Mouse (Mus musculus): Measurements from ENCODE around the gene Rin2. TPM values are rescaled to one million over a fixed set of nuclear protein-coding genes. Genes with fewer than 3 reads are reported as not detected.

The Rin2 gene
- polyA plus RNA-seq, 1 experiment from 2014 or later: 21.4 TPM

- H3K9me3 ChIP-seq (replicated peaks; ENCODE audit: control insufficient read depth, low read length): no peaks in the 10 kb centered on the region
- H3K4me2 ChIP-seq (ENCODE audit: low read depth, low read length): no peak overlapping the region
- H3K4me3 ChIP-seq (ENCODE audit: low read length): no peak overlapping the region
- WGBS: 79% methylated on average over 5 of the region's 5 CpGs
- no peaks in the 10 kb centered on the region for H3K4me1 ChIP-seq (ENCODE audit: control insufficient read depth, insufficient read depth, low read length)
- H3K36me3 ChIP-seq (ENCODE audit: control insufficient read depth, insufficient read depth): no peaks in the 10 kb centered on the region
- no peak overlapping the region for H3K9ac ChIP-seq (ENCODE audit: low read length)
- no peak for ATAC-seq (replicated peaks; ENCODE audit: extremely low read depth, insufficient read depth, low FRiP score)
- no peaks in the 10 kb centered on the region for H3K27me3 ChIP-seq (ENCODE audit: control insufficient read depth, insufficient read depth, low read length)
- H3K27ac ChIP-seq (ENCODE audit: low read length): no peak overlapping the region
Observed at GRCm38 (mm10) chr2:145735079-145735478, 60.1 kb downstream of the Rin2 start.

GRCm38 (mm10) chr2:145736543-145736942 lies 61.5 kb downstream of the Rin2 start:
- no peaks in the 10 kb centered on the region for H3K27me3 ChIP-seq (ENCODE audit: control insufficient read depth, insufficient read depth, low read length)
- ATAC-seq (replicated peaks; ENCODE audit: extremely low read depth, insufficient read depth, low FRiP score): no peak
- H3K27ac ChIP-seq (ENCODE audit: low read length): no peak overlapping the region
- no peaks in the 10 kb centered on the region for H3K4me1 ChIP-seq (ENCODE audit: control insufficient read depth, insufficient read depth, low read length)
- H3K9me3 ChIP-seq (replicated peaks; ENCODE audit: control insufficient read depth, low read length): no peaks in the 10 kb centered on the region
- H3K36me3 ChIP-seq (ENCODE audit: control insufficient read depth, insufficient read depth): no peaks in the 10 kb centered on the region
- H3K4me2 ChIP-seq (ENCODE audit: low read depth, low read length): no peak overlapping the region
- no peak overlapping the region for H3K4me3 ChIP-seq (ENCODE audit: low read length)
- 78% methylated on average over 1 of the region's 1 CpGs for WGBS
- no peak overlapping the region for H3K9ac ChIP-seq (ENCODE audit: low read length)

DNA sequence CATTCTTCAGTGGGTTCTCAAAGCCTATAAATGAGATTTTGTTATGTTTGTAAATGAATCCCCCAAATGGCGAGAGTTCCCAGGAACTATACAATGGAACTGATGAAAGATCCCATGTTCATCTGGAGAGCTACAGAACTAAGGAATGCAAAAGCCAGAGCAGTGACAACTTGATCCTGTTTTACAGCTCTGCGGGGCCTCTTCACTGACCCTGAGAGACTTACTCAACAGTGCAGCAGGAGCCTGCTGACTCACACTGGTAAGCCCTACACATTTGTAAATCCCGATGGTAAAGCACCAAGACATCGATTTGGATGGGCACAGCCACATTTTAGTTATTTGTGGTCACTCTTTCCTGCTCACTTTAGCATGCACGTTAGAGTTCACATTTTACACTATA lies 62.2 kb downstream of the Rin2 start:
- Histone ChIP-seq H3K27me3 (ENCODE audit: control insufficient read depth, insufficient read depth, low read length) (no peaks in the 10 kb centered on the region), H3K36me3 (ENCODE audit: control insufficient read depth, insufficient read depth) (no peaks in the 10 kb centered on the region), H3K4me3 (ENCODE audit: low read length) (no peak overlapping the region), H3K9ac (ENCODE audit: low read length) (no peak overlapping the region), H3K27ac (ENCODE audit: low read length) (no peak overlapping the region), H3K4me2 (ENCODE audit: low read depth, low read length) (no peak overlapping the region), H3K4me1 (ENCODE audit: control insufficient read depth, insufficient read depth, low read length) (no peaks in the 10 kb centered on the region), H3K9me3 (replicated peaks; ENCODE audit: control insufficient read depth, low read length) (no peaks in the 10 kb centered on the region)
- ATAC-seq (replicated peaks; ENCODE audit: extremely low read depth, insufficient read depth, low FRiP score): no peak
- 38% methylated on average over 5 of the region's 5 CpGs for whole genome bisulfite sequencing

GRCm38 (mm10) chr2:145740729-145741128 lies 65.7 kb downstream of the Rin2 start:
- no peaks in the 10 kb centered on the region for H3K4me1 ChIP-seq (ENCODE audit: control insufficient read depth, insufficient read depth, low read length)
- no peak for ATAC-seq (replicated peaks; ENCODE audit: extremely low read depth, insufficient read depth, low FRiP score)
- no peaks in the 10 kb centered on the region for H3K9me3 ChIP-seq (replicated peaks; ENCODE audit: control insufficient read depth, low read length)
- 82% methylated on average over 5 of the region's 5 CpGs for WGBS
- H3K4me3 ChIP-seq (ENCODE audit: low read length): no peak overlapping the region
- no peak overlapping the region for H3K4me2 ChIP-seq (ENCODE audit: low read depth, low read length)
- H3K36me3 ChIP-seq (ENCODE audit: control insufficient read depth, insufficient read depth): no peaks in the 10 kb centered on the region
- no peak overlapping the region for H3K9ac ChIP-seq (ENCODE audit: low read length)
- no peak overlapping the region for H3K27ac ChIP-seq (ENCODE audit: low read length)
- H3K27me3 ChIP-seq (ENCODE audit: control insufficient read depth, insufficient read depth, low read length): no peaks in the 10 kb centered on the region

DNA sequence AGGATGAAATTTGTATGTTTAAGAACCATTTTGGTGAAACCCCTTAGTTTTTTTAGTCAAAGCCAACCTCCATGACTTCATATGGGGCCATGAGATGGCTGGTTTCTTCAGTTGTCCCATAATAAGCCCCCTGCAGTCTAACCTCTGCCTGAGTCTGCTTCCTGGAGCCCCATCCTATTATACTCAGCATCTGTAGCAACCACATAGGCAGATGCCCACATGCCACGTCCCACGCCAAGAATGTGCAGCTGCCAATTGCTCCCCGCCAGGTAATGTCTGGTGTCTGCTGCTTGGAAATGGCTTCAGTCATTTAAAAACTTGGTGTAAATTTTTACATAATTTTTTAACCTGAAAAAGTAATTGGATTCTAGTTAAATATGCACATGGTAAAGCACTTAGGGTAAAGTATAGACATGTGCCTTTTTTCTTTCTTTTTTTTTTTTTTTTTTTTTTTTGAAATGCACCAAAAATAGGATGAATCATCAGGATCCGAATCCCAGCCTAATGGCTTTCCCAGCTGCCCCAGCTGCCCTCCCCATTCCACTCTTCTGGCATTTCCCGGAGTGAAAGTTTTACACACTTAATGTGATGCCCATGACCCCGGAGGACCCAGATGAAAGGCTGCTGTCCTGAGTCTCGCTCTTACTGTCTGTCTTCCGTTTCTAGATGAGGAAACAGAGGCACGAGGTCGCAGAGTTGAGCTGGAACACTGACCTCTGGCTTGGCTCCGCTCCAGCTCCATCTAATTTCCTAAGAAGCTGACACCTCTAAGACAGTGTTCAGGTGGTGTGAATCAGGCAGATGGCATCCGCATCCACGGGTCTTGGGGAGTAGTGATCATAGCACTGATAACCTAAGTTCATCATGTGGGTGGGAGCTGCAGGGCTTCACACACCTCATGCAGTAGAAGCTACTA lies 68.0 kb downstream of the Rin2 start:
- H3K4me1 ChIP-seq (ENCODE audit: control insufficient read depth, insufficient read depth, low read length): no peaks in the 10 kb centered on the region
- H3K9me3 ChIP-seq (replicated peaks; ENCODE audit: control insufficient read depth, low read length): no peaks in the 10 kb centered on the region
- H3K4me2 ChIP-seq (ENCODE audit: low read depth, low read length): no peak overlapping the region
- no peak overlapping the region for H3K4me3 ChIP-seq (ENCODE audit: low read length)
- 64% methylated on average over 13 of the region's 13 CpGs for WGBS
- no peak overlapping the region for H3K27ac ChIP-seq (ENCODE audit: low read length)
- H3K9ac ChIP-seq (ENCODE audit: low read length): no peak overlapping the region
- no peak for ATAC-seq (replicated peaks; ENCODE audit: extremely low read depth, insufficient read depth, low FRiP score)
- H3K27me3 ChIP-seq (ENCODE audit: control insufficient read depth, insufficient read depth, low read length): no peaks in the 10 kb centered on the region
- H3K36me3 ChIP-seq (ENCODE audit: control insufficient read depth, insufficient read depth): no peaks in the 10 kb centered on the region

GRCm38 (mm10) chr2:145746406-145746805 lies 71.4 kb downstream of the Rin2 start:
- Histone ChIP-seq H3K36me3 (ENCODE audit: control insufficient read depth, insufficient read depth) (no peaks in the 10 kb centered on the region), H3K9ac (ENCODE audit: low read length) (no peak overlapping the region), H3K9me3 (replicated peaks; ENCODE audit: control insufficient read depth, low read length) (no peaks in the 10 kb centered on the region), H3K4me3 (ENCODE audit: low read length) (no peak overlapping the region), H3K4me2 (ENCODE audit: low read depth, low read length) (no peak overlapping the region), H3K27ac (ENCODE audit: low read length) (no peak overlapping the region), H3K4me1 (ENCODE audit: control insufficient read depth, insufficient read depth, low read length) (peaks cover 3% of the 10 kb centered on the region; the same call in 1 of the 2 replicates), H3K27me3 (ENCODE audit: control insufficient read depth, insufficient read depth, low read length) (no peaks in the 10 kb centered on the region)
- no peak for ATAC-seq (replicated peaks; ENCODE audit: extremely low read depth, insufficient read depth, low FRiP score)
- WGBS: 65% methylated on average over 1 of the region's 1 CpGs

DNA sequence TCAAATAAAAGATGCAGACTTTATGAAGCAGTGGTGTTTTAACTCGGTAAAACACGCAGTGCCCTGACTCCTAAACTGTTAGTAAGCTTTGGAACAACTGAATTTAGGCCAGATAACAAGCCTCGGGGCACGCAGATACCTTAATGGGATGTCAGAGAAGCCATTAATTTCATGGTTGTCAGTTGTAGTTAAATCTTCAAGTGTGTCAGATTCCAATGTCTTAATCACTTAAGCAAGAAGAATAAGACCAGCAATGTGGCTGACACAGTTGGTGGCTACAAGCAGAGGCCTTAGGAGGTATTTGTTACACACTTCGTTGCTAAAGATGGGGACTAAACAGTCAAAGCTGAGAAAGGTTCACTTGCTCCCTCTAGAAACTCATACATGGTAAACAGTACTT lies 74.6 kb downstream of the Rin2 start:
- H3K9me3 ChIP-seq (replicated peaks; ENCODE audit: control insufficient read depth, low read length): no peaks in the 10 kb centered on the region
- no peaks in the 10 kb centered on the region for H3K36me3 ChIP-seq (ENCODE audit: control insufficient read depth, insufficient read depth)
- H3K27me3 ChIP-seq (ENCODE audit: control insufficient read depth, insufficient read depth, low read length): no peaks in the 10 kb centered on the region
- H3K4me1 ChIP-seq (ENCODE audit: control insufficient read depth, insufficient read depth, low read length): peaks cover 3% of the 10 kb centered on the region; the same call in 1 of the 2 replicates
- H3K9ac ChIP-seq (ENCODE audit: low read length): no peak overlapping the region
- no peak overlapping the region for H3K4me2 ChIP-seq (ENCODE audit: low read depth, low read length)
- WGBS: 73% methylated on average over 5 of the region's 5 CpGs
- ATAC-seq (replicated peaks; ENCODE audit: extremely low read depth, insufficient read depth, low FRiP score): no peak
- H3K4me3 ChIP-seq (ENCODE audit: low read length): no peak overlapping the region
- H3K27ac ChIP-seq (ENCODE audit: low read length): no peak overlapping the region

DNA sequence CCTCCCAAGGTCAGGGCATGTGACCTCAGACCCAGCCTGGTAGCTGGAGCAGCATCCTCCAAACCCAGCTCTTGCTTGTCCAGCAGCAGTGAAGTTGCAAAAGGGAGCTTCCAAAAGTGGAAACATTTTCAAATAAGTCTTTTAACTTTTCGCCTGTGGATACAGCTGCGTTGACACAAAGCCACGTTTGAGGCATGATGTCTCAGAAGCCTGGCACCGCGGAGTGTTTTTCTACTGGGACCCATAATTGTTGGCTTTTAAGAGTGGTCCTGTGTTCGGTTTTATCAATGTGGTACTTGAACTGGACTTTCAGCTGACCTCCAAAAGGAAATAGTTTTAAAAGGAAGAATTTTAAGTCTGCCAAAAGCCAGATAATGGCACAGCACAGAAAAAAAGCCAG lies 77.6 kb downstream of the Rin2 start:
- no peaks in the 10 kb centered on the region for H3K36me3 ChIP-seq (ENCODE audit: control insufficient read depth, insufficient read depth)
- H3K4me3 ChIP-seq (ENCODE audit: low read length): no peak overlapping the region
- WGBS: 60% methylated on average over 6 of the region's 6 CpGs
- no peak for ATAC-seq (replicated peaks; ENCODE audit: extremely low read depth, insufficient read depth, low FRiP score)
- no peaks in the 10 kb centered on the region for H3K27me3 ChIP-seq (ENCODE audit: control insufficient read depth, insufficient read depth, low read length)
- no peak overlapping the region for H3K9ac ChIP-seq (ENCODE audit: low read length)
- no peak overlapping the region for H3K4me2 ChIP-seq (ENCODE audit: low read depth, low read length)
- peaks cover 3% of the 10 kb centered on the region; the same call in 1 of the 2 replicates for H3K4me1 ChIP-seq (ENCODE audit: control insufficient read depth, insufficient read depth, low read length)
- H3K9me3 ChIP-seq (replicated peaks; ENCODE audit: control insufficient read depth, low read length): no peaks in the 10 kb centered on the region
- no peak overlapping the region for H3K27ac ChIP-seq (ENCODE audit: low read length)

- ATAC-seq (replicated peaks; ENCODE audit: extremely low read depth, insufficient read depth, low FRiP score): no peak
- H3K4me3 ChIP-seq (ENCODE audit: low read length): no peak overlapping the region
- no peaks in the 10 kb centered on the region for H3K9me3 ChIP-seq (replicated peaks; ENCODE audit: control insufficient read depth, low read length)
- H3K4me1 ChIP-seq (ENCODE audit: control insufficient read depth, insufficient read depth, low read length): peaks cover 3% of the 10 kb centered on the region; the same call in 1 of the 2 replicates
- H3K36me3 ChIP-seq (ENCODE audit: control insufficient read depth, insufficient read depth): no peaks in the 10 kb centered on the region
- no peak overlapping the region for H3K9ac ChIP-seq (ENCODE audit: low read length)
- no peak overlapping the region for H3K4me2 ChIP-seq (ENCODE audit: low read depth, low read length)
- H3K27me3 ChIP-seq (ENCODE audit: control insufficient read depth, insufficient read depth, low read length): no peaks in the 10 kb centered on the region
- WGBS: 54% methylated on average over 7 of the region's 7 CpGs
- H3K27ac ChIP-seq (ENCODE audit: low read length): no peak overlapping the region
Observed at GRCm38 (mm10) chr2:145753973-145754372, 79.0 kb downstream of the Rin2 start.
